1 mouse cellular context compared by ENCODE assay signal in genomic region chr9:65580401-65581256, GRCm38 (mm10).
TF ChIP-seq lines count a peak whose summit lies in the region.

No protein-coding gene starts in this region.

TF ChIP-seq in MEL, 35 proteins besides CTCF, POLR2A, EP300 and RAD21 (continued from another document):
- no peak for TF ChIP-seq ELF1 (IDR thresholded peaks at IDR 0.05; ENCODE audit: low read depth, low read length)
- TF ChIP-seq UBTF (IDR thresholded peaks at IDR 0.05; ENCODE audit: borderline replicate concordance, insufficient read depth, low read depth, low read length): no peak
- TF ChIP-seq MAX (IDR thresholded peaks at IDR 0.05; ENCODE audit: low read length): 0 out of 2 replicates have a peak, but pooled peaks have one; percentile 56
- TF ChIP-seq USF1 (IDR thresholded peaks at IDR 0.05; ENCODE audit: low read depth, low read length): 0 out of 2 replicates have a peak, but pooled peaks have one; percentile 29
- no peak for TF ChIP-seq KAT2A (conservative IDR thresholded peaks at IDR 0.05; ENCODE audit: low read depth, low read length)
- TF ChIP-seq TCF12 (IDR thresholded peaks at IDR 0.05; ENCODE audit: low read depth, low read length): peak; percentile 35; the same call in 1 of the 2 replicates
- no peak for TF ChIP-seq CHD1 (IDR thresholded peaks at IDR 0.05; ENCODE audit: low read depth, low read length)
- TF ChIP-seq E2F4 (IDR thresholded peaks at IDR 0.05; ENCODE audit: borderline replicate concordance, low read depth, low read length): 0 out of 2 replicates have a peak, but pooled peaks have one; percentile 35
